Mouse (Mus musculus): ENCODE results near the gene Kcnj8.

Gene Kcnj8

DNA sequence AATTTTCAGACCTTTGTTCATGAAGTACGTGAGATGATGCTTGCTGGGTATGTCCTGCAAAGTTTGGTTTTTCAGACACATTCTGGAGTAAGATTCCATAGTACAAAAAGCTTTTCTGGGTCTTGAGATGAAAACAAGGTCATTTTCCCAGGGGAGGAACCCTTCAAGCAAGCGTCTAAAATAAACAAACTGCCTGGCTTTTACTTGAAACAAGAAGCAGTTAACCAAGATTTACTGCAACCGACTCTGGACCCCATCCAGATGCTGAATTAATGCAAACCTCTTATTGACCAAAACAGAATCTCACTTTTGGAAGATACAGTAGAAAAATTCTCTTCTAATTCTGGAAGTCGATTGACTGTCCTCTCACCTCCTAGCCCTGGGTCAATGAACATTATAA, 20.5 kb downstream of the Kcnj8 start:
- 68% methylated on average over 4 of the region's 4 CpGs for WGBS

DNA sequence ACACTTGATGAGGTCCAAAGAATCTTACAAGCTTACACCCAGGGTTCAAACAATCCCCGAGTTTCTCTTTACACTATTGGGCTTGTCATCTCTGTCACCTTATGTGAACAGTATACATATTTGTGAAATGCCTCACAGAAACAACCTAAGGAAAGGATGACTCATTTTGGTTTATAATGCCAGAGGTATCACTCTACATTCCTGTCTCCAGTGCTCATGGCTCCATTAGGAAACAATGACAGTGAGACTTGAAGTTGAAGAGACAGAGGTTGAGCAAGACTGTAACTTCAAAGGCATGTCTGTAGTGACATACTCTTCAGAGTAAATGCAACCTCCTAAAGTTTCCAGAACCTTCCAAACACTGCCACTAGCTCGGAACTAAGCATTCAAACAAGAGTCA, 23.0 kb downstream of the Kcnj8 start:
- 94% methylated on average over 2 of the region's 2 CpGs for WGBS

DNA sequence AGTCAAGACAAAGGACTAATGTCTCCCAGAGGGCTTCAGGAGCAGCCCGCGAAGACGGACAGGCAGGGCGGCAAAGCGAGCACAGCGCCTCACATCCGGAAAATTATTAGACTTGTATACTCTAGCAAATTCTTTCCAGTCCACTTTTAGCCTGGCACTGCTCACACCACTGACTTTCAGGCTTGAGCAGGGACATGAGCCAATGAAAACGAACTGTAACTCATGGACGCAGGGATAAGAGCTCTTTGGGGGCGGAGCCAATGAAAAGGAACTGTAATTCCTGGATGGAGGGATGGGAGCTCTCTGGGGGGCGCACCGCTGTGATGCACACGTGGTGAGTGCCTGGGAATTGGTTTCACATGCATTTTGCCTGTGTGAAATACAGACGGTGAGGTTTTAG, 26.3 kb downstream of the Kcnj8 start:
- WGBS: 50% methylated on average over 14 of the region's 14 CpGs

DNA sequence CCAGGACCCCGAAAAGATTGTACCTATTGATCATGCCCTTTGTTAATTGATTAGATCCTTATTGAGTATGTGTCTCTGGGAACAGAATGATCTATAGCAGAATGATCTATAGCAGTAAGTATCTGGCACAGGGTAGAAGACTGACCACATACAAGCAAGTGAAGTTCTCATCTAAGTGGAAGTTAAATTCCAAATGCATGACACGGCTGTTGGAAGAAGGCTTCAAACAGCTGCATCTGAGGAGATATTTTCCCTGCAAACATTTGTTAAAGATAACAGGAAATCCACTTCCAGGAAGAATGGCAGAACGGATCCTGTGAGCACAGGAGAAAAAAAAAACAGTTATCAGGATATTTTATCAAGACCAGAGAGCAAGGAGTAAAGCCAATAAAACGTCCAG, 27.8 kb downstream of the Kcnj8 start:
- 80% methylated on average over 4 of the region's 4 CpGs for WGBS

DNA sequence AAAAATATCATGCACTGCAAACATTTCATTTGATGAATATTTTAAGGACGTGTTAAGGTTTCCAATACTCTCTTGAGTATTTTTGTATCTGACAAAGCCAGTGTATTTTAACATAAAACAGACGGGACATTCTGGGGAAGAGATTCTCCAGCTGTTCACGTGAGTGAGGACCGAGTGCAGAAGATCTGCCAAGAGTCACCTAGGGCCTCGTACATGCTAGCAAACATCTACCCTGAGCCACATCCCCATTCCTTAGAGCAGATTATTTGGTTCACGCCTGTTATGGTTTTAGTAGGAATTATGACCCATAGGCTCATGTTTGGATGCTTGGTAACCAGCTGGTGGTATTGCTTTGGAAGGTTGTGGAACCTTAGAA, 28.6 kb downstream of the Kcnj8 start:
- 76% methylated on average over 6 of the region's 6 CpGs for WGBS

DNA sequence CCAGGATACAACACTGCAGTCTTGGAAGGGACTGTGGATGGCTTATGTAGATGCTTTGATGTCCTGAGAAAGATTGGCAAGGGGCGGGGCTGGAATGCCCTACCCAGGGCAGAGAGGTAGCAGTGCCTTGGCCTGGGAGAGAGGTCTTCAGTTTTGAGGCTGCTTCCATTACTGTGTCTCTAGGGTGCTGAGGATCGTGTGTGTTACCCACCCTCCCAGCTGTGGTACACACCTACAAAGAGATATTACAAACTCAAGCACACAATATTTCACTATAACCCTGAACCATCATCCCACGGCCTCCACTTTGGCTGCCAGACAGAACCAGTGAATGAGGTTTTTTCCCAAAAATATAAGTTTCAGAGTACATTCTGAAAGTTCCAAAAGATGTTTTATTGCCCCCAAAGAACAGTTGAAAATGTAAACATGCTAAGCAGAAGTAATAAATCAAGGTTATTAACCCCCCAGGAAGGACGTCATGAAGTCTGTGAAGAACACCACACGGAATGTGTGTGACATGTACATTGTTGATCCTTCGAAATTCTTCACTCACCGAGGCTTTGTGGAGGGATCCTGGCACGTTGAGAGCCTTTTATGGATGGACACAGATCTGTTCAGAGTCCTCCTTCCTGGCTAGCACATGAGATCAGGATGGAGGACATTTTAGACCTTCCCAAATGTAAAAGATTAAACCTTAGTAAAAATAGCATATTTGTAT, 29.2 kb downstream of the Kcnj8 start:
- 85% methylated on average over 8 of the region's 8 CpGs for WGBS

DNA sequence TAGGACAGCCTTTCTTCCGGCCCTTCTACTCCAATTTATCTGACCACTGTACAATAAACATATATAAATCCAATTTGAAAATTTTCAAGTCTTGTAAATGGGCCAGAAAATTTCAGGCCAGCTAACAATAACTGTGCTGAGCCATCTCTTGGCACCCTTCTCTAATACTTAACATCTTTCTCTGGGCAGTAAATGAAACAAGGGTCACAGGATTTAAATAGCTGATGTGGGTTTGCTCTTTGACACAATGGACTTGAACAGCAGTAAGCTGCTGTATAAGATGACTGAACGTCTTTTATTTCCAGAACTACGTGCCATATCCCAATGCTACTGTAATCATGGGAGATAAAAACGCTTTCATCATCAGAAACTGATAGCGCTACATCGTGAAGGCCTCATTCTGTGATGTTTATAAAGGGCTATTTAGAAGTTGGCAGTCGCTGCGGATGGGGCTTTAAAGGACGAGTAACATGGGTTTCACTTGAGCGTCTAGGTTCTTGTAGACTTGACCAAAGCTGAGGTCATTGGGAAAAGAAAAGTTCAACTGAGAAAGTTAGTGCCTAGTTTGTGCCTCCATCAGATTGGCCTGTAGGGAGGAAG, 30.8 kb downstream of the Kcnj8 start:
- WGBS: 89% methylated on average over 10 of the region's 10 CpGs

DNA sequence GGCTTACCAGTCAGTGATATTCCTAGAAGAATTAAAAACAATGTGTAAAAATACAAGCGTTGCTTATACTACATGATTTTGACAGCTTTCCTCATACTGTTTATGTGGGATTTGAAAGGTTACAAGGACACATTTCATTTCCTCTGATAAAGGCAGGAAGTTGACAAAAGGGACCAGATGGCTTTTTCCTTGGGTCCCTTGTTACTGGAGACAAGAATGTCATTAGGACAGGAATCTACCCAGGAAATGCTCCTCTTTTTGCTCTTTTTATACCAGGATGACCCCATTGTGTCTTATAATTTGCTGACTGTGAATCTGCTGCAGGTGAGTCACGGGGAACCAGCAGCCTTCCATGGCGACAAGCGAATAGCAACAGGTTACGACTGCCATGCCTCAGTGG, 31.3 kb downstream of the Kcnj8 start:
- 89% methylated on average over 5 of the region's 5 CpGs for WGBS

DNA sequence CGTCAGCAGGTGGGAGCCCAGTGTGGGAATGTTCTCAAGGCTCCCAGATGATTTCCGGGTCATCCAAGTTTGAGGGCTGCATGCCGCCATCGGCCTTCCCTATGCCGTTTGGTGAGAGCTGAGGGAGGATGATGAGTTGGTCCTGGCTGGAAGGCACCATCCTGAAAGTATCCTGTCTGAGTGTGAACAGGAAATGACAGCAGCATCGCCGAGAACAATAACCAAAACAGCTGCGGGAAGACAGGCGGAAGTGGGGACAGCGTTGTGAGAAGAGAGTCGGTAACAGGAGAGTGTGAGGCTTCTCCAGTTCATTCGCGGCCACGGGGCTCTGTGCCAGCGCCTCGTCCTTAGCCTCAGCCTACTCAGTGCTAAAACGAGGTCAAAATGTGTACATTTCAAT, 32.9 kb downstream of the Kcnj8 start:
- 70% methylated on average over 17 of the region's 17 CpGs for WGBS

DNA sequence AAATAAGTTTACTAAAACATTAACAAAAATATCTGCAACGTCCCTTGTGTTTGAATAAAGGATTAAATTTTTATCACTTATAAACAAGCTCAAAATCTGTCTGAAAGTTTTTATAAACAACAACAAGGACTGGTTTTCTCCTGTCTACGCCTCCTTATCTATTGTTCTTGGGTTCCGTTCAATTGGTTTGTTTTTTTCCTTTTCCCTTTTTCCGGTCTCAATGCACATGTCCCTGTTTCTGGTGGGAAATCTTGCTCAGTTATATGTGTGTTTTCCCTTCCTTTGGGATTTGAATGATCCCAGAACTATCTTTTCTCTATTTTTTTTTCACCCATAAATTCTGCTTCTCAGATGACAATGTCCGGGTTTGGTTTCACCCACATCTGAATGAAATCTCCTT, 38.0 kb downstream of the Kcnj8 start:
- WGBS: 74% methylated on average over 5 of the region's 5 CpGs

DNA sequence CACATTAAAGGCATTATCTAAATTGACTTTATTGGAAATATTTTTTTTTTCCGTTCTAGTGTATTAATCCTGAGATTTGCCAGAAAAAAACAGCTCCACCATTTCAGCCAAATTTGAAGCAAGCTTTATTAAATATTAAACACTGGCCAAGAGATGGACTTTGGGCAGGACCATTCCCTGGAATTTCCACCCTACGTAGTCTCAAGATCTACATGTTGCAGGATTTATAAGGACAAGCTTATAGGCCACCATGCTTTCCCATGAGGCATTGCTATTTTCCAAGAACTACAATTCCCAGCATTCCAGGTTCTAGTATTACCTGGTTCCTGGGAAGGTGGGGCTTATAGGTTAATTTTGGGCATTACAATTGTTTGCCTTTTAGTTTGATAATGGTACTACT, 38.7 kb downstream of the Kcnj8 start:
- WGBS: 96% methylated on average over 2 of the region's 2 CpGs

DNA sequence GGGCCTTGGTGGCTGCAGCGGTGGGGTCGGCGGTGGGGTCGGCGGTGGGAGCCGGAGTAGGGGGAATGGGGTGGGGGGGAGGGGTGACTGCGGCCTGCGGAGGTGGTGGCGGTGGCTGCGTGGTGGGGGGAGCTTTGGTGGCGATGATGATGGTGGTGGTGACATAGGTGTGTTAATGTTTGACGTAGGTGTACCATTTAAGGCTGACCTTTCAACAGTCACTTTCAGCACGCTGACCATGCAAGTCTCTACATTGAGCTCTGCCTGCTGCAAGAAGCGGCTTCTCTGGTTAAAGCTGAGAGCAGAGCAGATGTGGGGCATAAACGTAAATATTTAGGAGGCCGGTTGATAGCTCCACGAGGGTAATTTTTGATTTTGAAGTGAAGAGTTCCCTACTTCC, 39.3 kb downstream of the Kcnj8 start:
- WGBS: 93% methylated on average over 17 of the region's 17 CpGs

DNA sequence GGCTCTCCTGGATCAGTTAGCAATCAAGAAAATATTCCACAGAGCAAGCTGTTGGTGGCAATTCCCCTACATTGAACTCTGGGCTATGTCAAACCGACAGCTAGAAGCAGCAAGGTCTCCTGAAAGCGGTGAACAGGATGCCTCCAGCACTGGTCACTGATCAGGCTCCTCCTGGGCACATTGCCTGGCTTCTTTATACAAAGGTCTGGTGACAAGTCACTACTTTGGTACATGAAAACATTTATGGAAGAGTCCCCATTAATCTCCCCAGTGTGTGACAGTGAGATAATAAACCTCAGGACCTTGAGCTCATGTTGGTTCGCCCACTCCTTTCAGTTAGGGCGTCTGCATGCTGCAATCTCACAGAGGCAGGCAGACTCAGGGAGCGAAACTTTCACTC, 41.0 kb downstream of the Kcnj8 start:
- WGBS: 89% methylated on average over 5 of the region's 5 CpGs

DNA sequence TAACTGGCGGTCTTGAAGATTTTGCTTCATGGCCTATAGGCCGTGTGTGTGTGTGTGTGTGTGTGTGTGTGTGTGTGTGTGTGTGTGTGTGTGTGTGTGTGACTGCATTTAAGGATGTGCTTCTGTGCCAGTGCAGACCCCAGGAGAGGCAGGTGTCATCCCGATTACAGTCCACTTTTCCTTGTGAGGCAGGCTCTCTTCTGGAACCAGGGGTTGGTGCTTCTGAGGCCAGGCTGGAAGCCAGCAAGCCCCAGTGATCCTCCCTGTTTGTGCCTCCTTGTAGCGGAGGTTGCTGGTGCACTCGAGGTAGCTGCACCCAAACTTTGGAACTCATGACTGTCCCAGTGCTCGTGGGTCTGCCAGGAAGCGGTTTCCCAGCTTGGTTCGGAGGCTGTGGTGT, 41.7 kb downstream of the Kcnj8 start:
- WGBS: 88% methylated on average over 8 of the region's 8 CpGs

DNA sequence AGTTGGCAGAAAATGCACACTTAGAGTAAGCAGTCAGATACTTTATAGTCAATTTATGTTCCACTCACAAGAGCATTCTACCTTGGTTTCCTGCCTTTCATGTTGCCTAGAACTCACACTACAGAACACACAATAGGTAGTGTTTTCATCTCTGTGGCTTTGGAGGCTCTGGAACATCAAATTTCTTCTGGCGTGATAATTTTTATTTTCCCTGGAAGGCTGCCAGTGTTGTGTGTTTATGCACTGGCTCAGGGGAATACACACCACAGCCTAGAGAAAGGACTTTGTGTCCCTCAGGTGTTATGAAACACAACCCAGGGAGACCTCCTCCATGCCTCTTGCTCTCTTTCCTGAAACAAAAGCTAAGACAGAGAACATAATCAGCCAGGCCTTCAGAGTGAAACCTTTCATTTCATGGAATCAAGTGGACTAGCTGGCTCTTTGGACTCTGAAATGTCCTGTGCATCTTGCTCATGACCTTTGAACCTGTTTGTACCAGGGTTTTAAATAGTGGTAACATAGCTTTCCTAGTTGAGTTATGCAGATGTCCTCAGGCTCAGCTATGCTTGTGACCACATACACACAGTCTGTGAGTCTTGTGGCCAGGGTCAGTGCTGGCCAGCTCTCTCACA, 43.4 kb downstream of the Kcnj8 start:
- 67% methylated on average over 1 of the region's 1 CpGs for WGBS

DNA sequence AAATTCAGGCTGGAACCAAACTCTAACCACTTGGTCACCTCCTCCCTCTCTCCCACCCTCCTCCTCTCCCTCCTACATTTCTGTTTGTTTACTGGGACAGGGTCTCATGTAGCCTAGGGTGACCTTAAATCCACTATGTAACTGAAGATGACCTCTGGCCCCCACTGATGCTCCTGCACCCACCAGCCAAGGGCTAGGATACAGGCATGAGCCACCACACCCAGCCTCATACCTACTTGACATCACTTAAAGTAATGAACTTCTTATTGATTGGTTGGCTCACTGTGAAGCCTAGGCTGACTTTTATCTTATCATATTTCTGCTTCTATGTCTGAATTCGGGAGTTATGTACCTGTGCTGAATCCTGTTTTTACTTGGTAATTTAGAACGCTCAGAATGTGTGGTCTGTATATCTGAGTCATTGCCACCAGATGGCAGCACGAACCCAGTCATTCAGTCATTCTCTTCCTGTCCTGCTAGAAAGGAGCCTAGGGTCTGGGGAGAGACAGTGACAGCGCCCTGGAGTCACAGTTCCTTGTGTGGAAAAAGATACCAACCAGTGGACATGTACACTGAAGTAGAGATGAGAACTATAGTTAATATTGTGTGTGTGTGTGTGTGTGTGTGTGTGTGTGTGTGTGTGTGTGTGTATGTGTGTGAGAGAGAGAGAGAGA, 46.6 kb downstream of the Kcnj8 start:
- WGBS: 2% methylated on average over 4 of the region's 4 CpGs

DNA sequence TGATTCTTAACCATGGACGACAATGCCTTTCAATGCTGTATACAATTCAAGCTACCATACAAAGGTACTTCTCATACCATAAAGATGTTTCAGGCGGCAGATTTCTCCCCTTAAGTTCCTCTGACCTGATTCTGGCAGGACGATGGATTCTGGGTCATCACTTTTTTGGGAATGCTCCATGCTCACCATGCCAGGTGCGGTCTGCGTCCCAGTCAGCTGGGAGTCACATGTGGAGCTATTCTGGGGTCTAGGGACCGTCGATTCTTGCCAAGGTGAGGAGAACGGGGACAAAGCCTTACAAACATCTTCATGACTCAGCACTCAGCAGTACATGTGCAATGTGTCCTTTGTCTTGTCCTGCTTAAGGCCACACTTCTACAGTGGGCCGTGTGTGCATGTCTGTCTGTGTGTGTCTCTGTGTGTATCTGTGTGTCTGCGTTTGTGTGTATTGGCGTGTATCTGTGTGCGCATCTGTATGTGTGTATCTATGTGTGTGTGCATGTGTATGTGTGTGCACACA, 49.8 kb downstream of the Kcnj8 start:
- WGBS: 77% methylated on average over 12 of the region's 12 CpGs

DNA sequence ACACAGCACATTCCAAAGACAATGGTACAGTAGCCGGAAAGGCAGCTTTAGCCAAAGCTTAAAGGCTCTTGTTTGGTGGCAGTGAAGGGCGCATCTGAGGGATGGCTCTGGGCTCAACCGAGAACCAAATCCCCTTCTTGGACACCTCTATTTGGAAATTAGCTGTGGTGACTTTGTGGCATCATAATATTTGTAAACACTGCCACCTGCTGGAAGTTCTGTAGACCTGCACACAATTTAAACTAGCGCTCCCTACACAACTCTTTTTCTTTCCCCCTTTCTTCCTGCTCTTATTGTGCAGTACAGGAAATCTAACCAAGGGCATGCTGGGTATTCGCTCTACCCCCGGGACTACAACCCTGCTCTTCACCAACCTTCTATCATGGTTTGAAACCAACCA, 52.3 kb downstream of the Kcnj8 start:
- 12% methylated on average over 6 of the region's 6 CpGs for WGBS

DNA sequence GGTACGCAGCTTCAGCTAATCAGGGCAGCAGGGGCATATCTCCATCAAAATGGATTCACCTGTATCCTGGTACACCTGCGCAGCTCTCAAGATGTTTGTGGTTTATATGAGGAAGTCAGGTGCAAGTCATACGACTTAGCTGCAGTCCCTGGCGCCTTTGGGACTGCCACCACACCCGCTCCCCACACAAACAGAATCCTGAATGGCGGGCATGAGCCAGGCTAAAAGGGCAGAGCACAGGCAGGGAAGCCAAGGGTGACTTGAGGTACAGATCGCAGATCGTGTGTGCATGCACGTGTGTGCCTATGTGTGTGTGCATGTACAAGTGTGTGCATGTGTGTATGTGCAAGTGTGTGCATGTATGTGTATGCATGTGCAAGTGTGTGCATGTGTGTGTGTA, 56.0 kb downstream of the Kcnj8 start:
- 79% methylated on average over 9 of the region's 9 CpGs for WGBS

DNA sequence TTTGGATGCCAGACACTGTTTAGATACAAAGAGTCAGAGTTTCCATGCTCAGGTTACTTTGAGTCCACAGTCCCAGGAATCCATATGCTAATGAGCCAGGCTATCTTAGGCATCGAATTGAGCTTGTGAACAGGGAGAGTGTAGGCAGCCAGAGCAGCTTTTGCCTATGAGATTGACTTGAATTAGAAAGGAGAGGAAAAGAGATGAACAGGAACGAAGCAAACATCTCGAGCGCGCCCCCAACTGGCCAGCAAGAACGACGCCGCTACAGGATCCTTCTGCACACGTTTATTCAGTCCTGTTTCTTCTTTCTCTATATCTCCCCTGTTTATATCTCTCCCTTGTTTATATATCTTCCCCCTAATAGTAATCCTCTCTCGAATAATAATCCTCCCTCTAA, 56.5 kb downstream of the Kcnj8 start:
- WGBS: 4% methylated on average over 10 of the region's 10 CpGs

Data from cerebral cortex, adult 2 months (tissue).